Mouse (Mus musculus) small intestine, adult 2 months (tissue): Measurements from ENCODE around the gene BC004004.

Experiments used
- CTCF ChIP-seq: fragments of 200-500 bp; IDR thresholded peaks from 2 replicates; pipeline ENCODE4 v1.5.1; 2012; ENCODE audit warnings: low read depth, mild to moderate bottlenecking, control low read depth, inconsistent platforms, low read length, moderate library complexity, mixed read lengths; ENCODE audit not compliant: insufficient replicate concordance, insufficient read length; ENCODE audit errors: extremely low read depth
- POLR2A ChIP-seq: fragments of 200-500 bp; IDR thresholded peaks from 2 replicates; pipeline ENCODE4 v1.6.1; 2012; ENCODE audit warnings: low read depth, mild to moderate bottlenecking, control low read depth, inconsistent platforms, low read length, moderate library complexity

- TF ChIP-seq CTCF (no peak), POLR2A (no peak)
Measured at GRCm38 (mm10) chr17:29292996-29293395, 24.4 kb downstream of the BC004004 start.
